Mouse (Mus musculus) stomach, embryonic 14.5 days (tissue): Measurements from ENCODE around the gene Zfp606. TPM values are rescaled to one million over a fixed set of nuclear protein-coding genes. Genes with fewer than 3 reads are reported as not detected.

Experiments
- ATAC-seq: fragments of 200-750 bp; cut with Nextera tagmentation; 2 replicates; pipeline ENCODE4 v1.8.0; 2017; ENCODE audit warnings: low read depth, moderate TSS enrichment; ENCODE audit not compliant: insufficient number of reproducible peaks, insufficient read depth, low FRiP score
- H3K27ac ChIP-seq: fragments of 300-500 bp; sonication (generic); 2 replicates; pipeline ENCODE4 v1.5.1; 2014; ENCODE audit warnings: mild to moderate bottlenecking, low read length, moderate library complexity, mixed read lengths
- H3K27me3 ChIP-seq: fragments of 300-500 bp; sonication (generic); 2 replicates; pipeline ENCODE4 v1.6.1; 2014; ENCODE audit warnings: low read length, control low read depth, mixed read lengths; ENCODE audit not compliant: control insufficient read depth, insufficient read depth
- H3K36me3 ChIP-seq: fragments of 300-500 bp; sonication (generic); 2 replicates; pipeline ENCODE4 v1.6.1; 2014; ENCODE audit warnings: mild to moderate bottlenecking, control low read depth, low read length, moderate library complexity, mixed read lengths; ENCODE audit not compliant: control insufficient read depth, insufficient read depth
- H3K4me1 ChIP-seq: fragments of 300-500 bp; sonication (generic); 2 replicates; pipeline ENCODE4 v1.6.1; 2014; ENCODE audit warnings: low read length, control low read depth, mixed read lengths; ENCODE audit not compliant: control insufficient read depth, insufficient read depth
- H3K4me2 ChIP-seq: fragments of 300-500 bp; sonication (generic); replicated peaks from 2 replicates; pipeline ENCODE4 v1.6.1; 2014; ENCODE audit warnings: low read depth, low read length, control low read depth
- H3K4me3 ChIP-seq: fragments of 300-500 bp; sonication (generic); 2 replicates; pipeline ENCODE4 v1.5.1; 2014; ENCODE audit warnings: low read depth, low read length, control low read depth
- H3K9ac ChIP-seq: fragments of 300-500 bp; sonication (generic); replicated peaks from 2 replicates; pipeline ENCODE4 v1.6.1; 2014; ENCODE audit warnings: low read depth, mild to moderate bottlenecking, control low read depth, low read length, moderate library complexity, mixed read lengths
- H3K9me3 ChIP-seq: fragments of 300-500 bp; sonication (generic); 2 replicates; pipeline ENCODE4 v1.6.1; 2016; ENCODE audit warnings: low read depth, low read length, control low read depth; ENCODE audit not compliant: control insufficient read depth
- WGBS: fragments of 180-500 bp; shearing (Covaris S2); extraction: QIAGEN DNeasy Blood & Tissue Kit; methylation state at CpG from one replicate; pipeline ENCODE4 v1.1.7; 2014; 5-methylcytosine and 5-hydroxymethylcytosine counted together
- polyA plus RNA-seq: library from polyadenylated mRNA; unstranded; fragments of >200 nt; fragmentation: Nextera tagmentation; extraction: Ambion mirVana; gene quantifications from 2 replicates; pipeline ENCODE4 v1.2.1, GENCODE M21; 2014

Zfp606 gene
- polyA plus RNA-seq: 27.2 and 27.3 TPM in 2 replicates

DNA sequence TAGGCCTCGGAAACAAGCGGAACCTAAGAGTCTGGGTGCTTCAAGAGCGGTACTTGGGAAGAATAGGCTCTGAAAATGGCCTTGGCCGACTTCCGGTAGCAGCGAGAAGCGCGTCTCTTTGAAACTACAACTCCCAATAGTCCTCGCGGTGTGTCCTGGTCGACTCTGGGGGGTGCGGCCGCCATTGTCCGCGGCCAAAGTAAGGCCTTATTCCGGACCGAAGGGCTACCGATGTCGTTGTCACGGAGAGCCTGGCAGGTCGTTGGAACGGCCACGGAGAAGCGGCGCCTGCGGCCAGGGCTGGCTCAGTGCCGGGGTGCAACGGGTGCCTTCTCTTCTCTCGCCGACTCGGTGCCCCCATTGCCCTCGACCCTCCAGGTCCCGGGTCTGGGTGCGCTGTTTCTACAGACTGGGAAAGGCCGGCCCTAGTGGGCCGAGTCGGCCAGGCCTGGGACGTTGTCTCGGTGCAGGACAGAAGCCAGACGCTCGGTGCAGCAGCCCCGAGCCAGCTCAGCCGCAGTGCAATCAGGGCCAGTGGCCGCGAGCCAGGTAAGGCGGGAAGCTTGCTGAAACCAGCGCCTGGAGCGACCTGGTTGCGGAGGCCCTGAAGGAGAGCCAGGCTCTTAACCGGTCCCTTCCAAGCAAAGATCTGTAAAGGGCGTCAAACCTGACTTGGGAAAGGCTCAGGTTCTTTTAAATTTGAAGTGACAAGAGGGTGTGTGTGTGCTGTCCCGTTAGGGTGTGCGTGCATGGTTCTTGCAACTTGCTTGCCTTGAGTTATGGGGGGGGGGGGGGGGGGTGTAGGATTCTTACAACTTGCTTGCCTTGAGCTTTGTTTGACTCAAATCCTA is at the start of gene Zfp606:
Zfp606 (plus strand) TSS at position 136 of the 851 bp plus-strand sequence.
- Histone ChIP-seq H3K4me1 (0 out of 2 replicates have a peak, but pooled peaks cover 2% of the 10 kb centered on the region), H3K27ac (peak within 1 kb of the TSS; percentile 86), H3K36me3 (peaks cover 31% of the 10 kb centered on the region), H3K9me3 (peaks cover 14% of the 10 kb centered on the region), H3K4me3 (peak within 1 kb of the TSS; percentile 93), H3K9ac (peak within 1 kb of the TSS; percentile 96), H3K27me3 (no peaks in the 10 kb centered on the region), H3K4me2 (peak within 1 kb of the TSS; percentile 52)
- ATAC-seq: peak; percentile 96
- under 1% methylated on average over 53 of the region's 53 CpGs for WGBS

DNA sequence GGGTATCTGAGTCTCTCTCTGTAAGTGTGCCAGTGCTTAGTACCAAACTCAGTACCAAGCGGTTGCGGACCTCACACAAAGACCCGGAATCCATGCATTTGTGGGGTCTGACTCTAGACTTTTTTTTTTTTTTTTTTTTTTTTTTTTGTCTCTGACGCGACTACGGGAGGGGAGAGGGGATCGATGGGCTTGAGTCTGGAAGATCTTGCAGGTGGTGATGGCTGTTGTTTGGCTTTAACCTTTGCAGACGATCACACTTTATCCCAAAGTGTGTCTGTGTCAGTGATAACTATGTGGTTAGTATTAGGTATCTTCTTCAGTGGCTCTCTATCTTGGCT is 885 bp downstream of the Zfp606 start:
- WGBS: 2% methylated on average over 6 of the region's 8 CpGs

DNA sequence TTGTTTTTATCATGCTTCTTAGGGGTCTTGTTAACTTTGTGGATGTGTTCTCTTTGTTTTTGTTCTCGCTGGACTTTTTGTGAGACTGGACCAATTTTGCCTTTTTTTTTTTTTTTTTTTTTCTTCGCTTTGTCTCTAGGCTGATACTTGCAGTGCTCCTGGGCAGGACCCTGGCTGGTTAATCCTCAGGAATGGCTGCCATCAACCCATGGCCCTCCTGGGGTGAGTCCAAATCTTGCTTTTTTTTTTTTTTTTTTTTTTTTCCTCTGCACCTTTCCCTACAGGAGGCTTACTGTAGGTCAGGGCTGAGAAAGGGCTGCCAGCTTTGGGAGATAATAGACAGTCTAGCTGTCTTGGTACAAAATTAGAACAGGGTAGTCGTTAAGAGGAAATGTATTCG is 1.4 kb downstream of the Zfp606 start:
- Histone ChIP-seq H3K4me3 (peak overlapping the region; percentile 93), H3K9ac (0 out of 2 replicates have a peak overlapping the region, but pooled peaks have one; percentile 96), H3K4me1 (0 out of 2 replicates have a peak, but pooled peaks cover 2% of the 10 kb centered on the region), H3K27me3 (no peaks in the 10 kb centered on the region), H3K27ac (no peak overlapping the region), H3K4me2 (peak overlapping the region; percentile 52), H3K36me3 (peaks cover 43% of the 10 kb centered on the region), H3K9me3 (peaks cover 21% of the 10 kb centered on the region)
- no peak for ATAC-seq
- WGBS: 69% methylated on average over 4 of the region's 4 CpGs

More for the DNA sequence above, 885 bp downstream of the Zfp606 start:
- Histone ChIP-seq H3K27me3 (no peaks in the 10 kb centered on the region), H3K36me3 (peaks cover 37% of the 10 kb centered on the region), H3K4me3 (peak overlapping the region; percentile 93), H3K9me3 (peaks cover 15% of the 10 kb centered on the region), H3K4me2 (peak overlapping the region; percentile 52), H3K9ac (peak overlapping the region; percentile 96), H3K27ac (peak overlapping the region; percentile 86; the same call in 1 of the 2 replicates), H3K4me1 (0 out of 2 replicates have a peak, but pooled peaks cover 2% of the 10 kb centered on the region)
- no peak for ATAC-seq

- H3K9me3 ChIP-seq: peaks cover 35% of the 10 kb centered on the region
- no peak overlapping the region for H3K4me2 ChIP-seq
- no peak overlapping the region for H3K27ac ChIP-seq
- no peaks in the 10 kb centered on the region for H3K27me3 ChIP-seq
- no peak for ATAC-seq
- no peak overlapping the region for H3K9ac ChIP-seq
- H3K4me3 ChIP-seq: no peak overlapping the region
- H3K4me1 ChIP-seq: 0 out of 2 replicates have a peak, but pooled peaks cover 2% of the 10 kb centered on the region
- WGBS: 94% methylated on average over 6 of the region's 6 CpGs
- peaks cover 83% of the 10 kb centered on the region for H3K36me3 ChIP-seq
These were observed 5.7 kb downstream of the Zfp606 start for GRCm38 (mm10) chr7:12483771-12484170.

DNA sequence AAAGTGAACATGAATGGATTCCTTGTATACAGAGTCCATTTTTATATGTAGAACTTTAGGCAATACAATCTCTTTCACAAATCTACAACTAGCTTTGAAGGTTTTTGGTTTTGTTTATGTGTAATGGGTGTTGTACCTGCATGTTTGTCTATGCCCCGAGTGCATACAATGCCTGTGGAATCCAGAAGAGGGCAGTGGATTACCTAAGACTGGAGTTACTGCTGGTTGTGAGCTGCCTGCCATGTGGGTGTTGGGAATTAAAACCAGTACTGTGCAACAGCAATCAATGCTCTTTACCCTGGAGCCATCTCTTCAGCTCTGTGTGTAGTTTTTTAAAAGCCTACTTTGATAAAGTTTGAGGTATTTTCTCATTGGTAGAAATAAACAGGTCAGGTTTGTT is 7.9 kb downstream of the Zfp606 start:
- Histone ChIP-seq H3K27ac (no peak overlapping the region), H3K27me3 (no peaks in the 10 kb centered on the region), H3K36me3 (peaks cover 94% of the 10 kb centered on the region), H3K9ac (no peak overlapping the region), H3K4me2 (no peak overlapping the region), H3K9me3 (peaks cover 47% of the 10 kb centered on the region), H3K4me3 (no peak overlapping the region), H3K4me1 (no peaks in the 10 kb centered on the region)
- 92% methylated on average over 1 of the region's 1 CpGs for whole genome bisulfite sequencing
- ATAC-seq: no peak

- Histone ChIP-seq H3K4me3 (no peak overlapping the region), H3K27ac (no peak overlapping the region), H3K27me3 (no peaks in the 10 kb centered on the region), H3K36me3 (peaks cover 94% of the 10 kb centered on the region), H3K4me1 (no peaks in the 10 kb centered on the region), H3K9me3 (peaks cover 47% of the 10 kb centered on the region), H3K4me2 (no peak overlapping the region), H3K9ac (no peak overlapping the region)
- no peak for ATAC-seq
These were observed 8.6 kb downstream of the Zfp606 start for GRCm38 (mm10) chr7:12486691-12487090.

GRCm38 (mm10) chr7:12510913-12511312 is 32.8 kb downstream of the Zfp606 start:
- H3K4me3 ChIP-seq: no peak overlapping the region
- no peak for ATAC-seq
- no peaks in the 10 kb centered on the region for H3K4me1 ChIP-seq
- no peak overlapping the region for H3K27ac ChIP-seq
- H3K9me3 ChIP-seq: 0 out of 2 replicates have a peak, but pooled peaks cover 3% of the 10 kb centered on the region
- H3K9ac ChIP-seq: no peak overlapping the region
- WGBS: 45% methylated on average over 1 of the region's 1 CpGs
- no peaks in the 10 kb centered on the region for H3K36me3 ChIP-seq
- no peaks in the 10 kb centered on the region for H3K27me3 ChIP-seq
- no peak overlapping the region for H3K4me2 ChIP-seq

DNA sequence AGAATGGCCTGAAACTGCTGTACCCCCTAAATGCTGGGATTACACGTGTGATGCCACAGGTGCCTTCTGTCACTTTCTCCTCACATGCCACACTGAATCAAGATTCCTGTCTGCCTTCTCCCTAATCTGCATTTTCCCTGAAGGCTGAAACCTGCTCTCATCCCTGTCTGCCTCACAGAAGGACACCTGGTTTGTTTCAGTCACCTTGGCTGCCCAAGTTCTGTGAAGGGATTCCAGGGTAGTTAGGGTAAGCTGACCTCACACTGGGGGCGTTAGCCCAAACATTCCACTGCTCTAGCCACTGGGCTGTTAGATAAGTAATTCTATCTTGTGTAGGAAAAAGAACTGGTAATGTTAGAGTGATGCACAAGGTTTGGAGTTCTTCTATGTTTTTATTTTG is 34.1 kb downstream of the Zfp606 start, which contains the start of gene 2900092C05Rik:
2900092C05Rik (plus strand) TSS at position 301 of the 400 bp plus-strand sequence.
- H3K27me3 ChIP-seq: no peaks in the 10 kb centered on the region
- H3K9ac ChIP-seq: no peak within 1 kb of the TSS
- 0 out of 2 replicates have a peak, but pooled peaks cover 5% of the 10 kb centered on the region for H3K9me3 ChIP-seq
- no peaks in the 10 kb centered on the region for H3K4me1 ChIP-seq
- no peak within 1 kb of the TSS for H3K4me2 ChIP-seq
- no peak for ATAC-seq
- no peak within 1 kb of the TSS for H3K27ac ChIP-seq
- WGBS: 43% methylated on average over 2 of the region's 2 CpGs
- no peak within 1 kb of the TSS for H3K4me3 ChIP-seq
- H3K36me3 ChIP-seq: no peaks in the 10 kb centered on the region
